Mouse (Mus musculus) c-Kit-negative CD71-positive TER-119-positive erythroid progenitor cells, embryonic 14.5 days (primary cell): ENCODE results near the gene Ntrk3.

Experiments used
- DNase-seq: peaks from one replicate; pipeline ENCODE4 v3.0.0-alpha.2; 2013; ENCODE audit warnings: low read depth, low spot score

Gene Ntrk3

GRCm38 (mm10) chr7:78720989-78721816 lies 16.6 kb downstream of the Ntrk3 start:
- DNase-seq, result no peak

GRCm38 (mm10) chr7:78719795-78720460 lies 17.9 kb downstream of the Ntrk3 start:
- DNase-seq, result no peak

GRCm38 (mm10) chr7:78719117-78719516 lies 18.7 kb downstream of the Ntrk3 start:
- DNase-seq, result no peak

GRCm38 (mm10) chr7:78718191-78718609 lies 19.6 kb downstream of the Ntrk3 start:
- no peak for DNase-seq

- no peak for DNase-seq
These were observed 30.1 kb downstream of the Ntrk3 start for GRCm38 (mm10) chr7:78707708-78708107.

- DNase-seq, result no peak
These were observed 30.7 kb downstream of the Ntrk3 start for GRCm38 (mm10) chr7:78707122-78707521.

GRCm38 (mm10) chr7:78702676-78703075 lies 35.1 kb downstream of the Ntrk3 start:
- no peak for DNase-seq

- DNase-seq, result no peak
These were observed 42.6 kb downstream of the Ntrk3 start for GRCm38 (mm10) chr7:78695200-78695599.

GRCm38 (mm10) chr7:78693148-78693547 lies 44.7 kb downstream of the Ntrk3 start:
- no peak for DNase-seq

- no peak for DNase-seq
These were observed 46.9 kb downstream of the Ntrk3 start for GRCm38 (mm10) chr7:78690956-78691355.

GRCm38 (mm10) chr7:78684943-78685342 lies 52.9 kb downstream of the Ntrk3 start:
- no peak for DNase-seq

- DNase-seq, result no peak
These were observed 56.9 kb downstream of the Ntrk3 start for GRCm38 (mm10) chr7:78680871-78681270.

- no peak for DNase-seq
These were observed 68.4 kb downstream of the Ntrk3 start for GRCm38 (mm10) chr7:78669407-78669806.

- no peak for DNase-seq
These were observed 68.9 kb downstream of the Ntrk3 start for GRCm38 (mm10) chr7:78668916-78669315.

- no peak for DNase-seq
These were observed 69.7 kb downstream of the Ntrk3 start for GRCm38 (mm10) chr7:78668003-78668635.

GRCm38 (mm10) chr7:78660832-78661231 lies 77.0 kb downstream of the Ntrk3 start:
- no peak for DNase-seq

- no peak for DNase-seq
These were observed 78.0 kb downstream of the Ntrk3 start for GRCm38 (mm10) chr7:78659846-78660245.

GRCm38 (mm10) chr7:78658026-78658425 lies 79.8 kb downstream of the Ntrk3 start:
- no peak for DNase-seq

GRCm38 (mm10) chr7:78656181-78656580 lies 81.6 kb downstream of the Ntrk3 start:
- DNase-seq, result no peak

GRCm38 (mm10) chr7:78653686-78654085 lies 84.1 kb downstream of the Ntrk3 start:
- no peak for DNase-seq

GRCm38 (mm10) chr7:78652296-78652695 lies 85.5 kb downstream of the Ntrk3 start:
- no peak for DNase-seq

- no peak for DNase-seq
These were observed 86.3 kb downstream of the Ntrk3 start for GRCm38 (mm10) chr7:78651540-78651939.

GRCm38 (mm10) chr7:78643667-78644066 lies 94.1 kb downstream of the Ntrk3 start:
- DNase-seq, result no peak
